Mouse (Mus musculus): ENCODE measurements around the gene Psmc3ip.
A peak's percentile ranks its signal among the peaks of the same experiment; 100 is the strongest.

Psmc3ip gene

DNA sequence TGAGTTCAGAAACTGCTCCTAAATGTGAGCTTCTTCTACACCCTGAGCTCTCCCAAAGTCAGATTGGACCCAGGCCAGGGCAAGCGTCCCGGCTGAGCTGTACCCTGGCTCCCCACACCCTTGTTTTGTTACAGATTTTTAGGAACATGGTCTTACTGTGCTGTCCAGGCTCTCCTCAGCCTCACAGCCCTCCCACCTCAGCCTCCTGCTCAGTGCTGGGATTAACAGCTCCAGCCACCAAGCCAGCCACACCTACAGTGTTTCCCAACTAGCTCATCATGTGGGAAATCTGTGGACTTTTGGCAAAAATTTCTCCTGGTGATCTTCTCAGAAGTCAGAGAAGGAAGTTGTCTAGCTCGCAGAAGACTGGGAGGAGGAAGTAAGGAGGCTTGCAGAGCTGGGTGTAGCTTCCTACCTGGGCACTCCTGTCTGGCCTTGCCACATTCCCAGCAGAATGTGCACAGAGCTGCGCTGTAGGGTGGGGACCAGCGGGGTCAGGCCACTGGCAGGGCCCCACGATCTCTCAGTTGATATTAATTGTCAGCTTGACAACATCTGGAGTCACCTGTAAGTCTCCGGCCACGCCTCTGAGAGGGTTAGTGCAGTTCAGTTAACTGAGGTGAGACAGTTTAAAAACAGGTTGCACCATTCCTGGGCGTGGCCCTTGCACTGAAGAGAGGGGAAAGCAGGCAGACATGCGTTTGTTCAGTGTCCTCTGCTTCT, 42.3 kb downstream of the Psmc3ip start:
- DNase-seq (ENCODE audit: low spot score in 2 of 2) = peak in 1 of 2 experiments; percentile 83

DNA sequence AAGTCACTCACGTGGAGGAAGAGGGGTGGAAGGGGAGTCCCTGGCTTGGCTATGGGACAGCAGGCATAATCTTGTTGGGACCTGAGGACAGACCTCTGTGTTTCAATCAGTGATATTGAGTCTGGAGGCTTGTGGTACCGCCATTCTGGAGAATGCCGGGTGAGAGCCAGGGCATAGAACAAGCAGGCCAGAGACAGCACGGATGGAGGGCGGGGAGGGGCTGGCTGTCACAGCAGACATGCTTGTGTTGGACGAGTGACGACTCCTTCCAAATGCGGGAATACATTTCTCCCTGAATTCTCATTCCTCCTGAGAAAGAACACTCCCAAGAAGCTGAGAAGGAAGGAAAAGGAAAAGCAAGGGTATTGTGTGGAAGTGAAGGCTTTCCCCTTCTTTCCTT, 43.6 kb downstream of the Psmc3ip start:
- no peak for DNase-seq (ENCODE audit: low spot score in 2 of 2)

GRCm38 (mm10) chr11:101051051-101051493, 44.2 kb downstream of the Psmc3ip start:
- DNase-seq (ENCODE audit: low spot score in 2 of 2) = no peak

DNA sequence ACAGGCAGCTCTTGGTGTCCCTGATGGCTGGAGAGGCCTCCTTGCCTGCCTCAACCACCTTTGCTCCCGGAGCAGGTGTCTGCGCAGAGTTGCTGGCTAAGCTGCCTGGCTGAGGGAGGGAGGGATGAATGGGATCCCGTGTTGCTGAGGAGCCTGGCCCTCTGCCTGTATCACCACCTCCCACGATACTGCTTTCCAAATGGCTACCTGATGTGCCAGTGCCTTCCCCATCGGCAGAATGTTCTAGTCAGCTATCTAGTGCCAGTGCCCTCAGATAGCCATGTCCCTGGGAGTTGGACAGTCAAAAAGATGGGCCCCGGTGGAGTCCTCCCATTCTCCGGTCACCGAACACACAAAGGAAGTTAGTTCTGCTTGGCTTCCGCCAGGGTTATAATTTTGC, 44.9 kb downstream of the Psmc3ip start:
- DNase-seq (ENCODE audit: low spot score in 2 of 2) = no peak

DNA sequence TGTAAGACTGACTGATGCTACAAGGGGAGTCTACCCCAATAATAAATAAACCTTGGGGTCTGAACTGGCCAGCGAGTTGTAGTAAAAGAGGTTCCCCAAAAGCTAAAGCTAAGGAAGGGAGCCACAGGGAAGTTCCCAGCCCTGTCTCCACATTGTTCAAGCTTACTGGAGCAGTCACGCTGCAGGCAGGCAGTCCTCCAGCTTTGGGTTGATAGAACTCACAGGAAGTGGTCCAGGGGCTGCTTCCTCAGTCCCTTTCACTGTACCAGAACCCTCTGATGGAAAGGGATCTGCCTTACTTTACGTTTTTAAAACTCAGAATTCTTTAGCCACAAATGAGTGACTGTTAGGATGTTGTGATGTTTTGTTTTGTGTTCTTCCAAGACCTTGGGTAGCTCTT, 47.7 kb downstream of the Psmc3ip start:
- no peak for DNase-seq (ENCODE audit: low spot score in 2 of 2)

DNA sequence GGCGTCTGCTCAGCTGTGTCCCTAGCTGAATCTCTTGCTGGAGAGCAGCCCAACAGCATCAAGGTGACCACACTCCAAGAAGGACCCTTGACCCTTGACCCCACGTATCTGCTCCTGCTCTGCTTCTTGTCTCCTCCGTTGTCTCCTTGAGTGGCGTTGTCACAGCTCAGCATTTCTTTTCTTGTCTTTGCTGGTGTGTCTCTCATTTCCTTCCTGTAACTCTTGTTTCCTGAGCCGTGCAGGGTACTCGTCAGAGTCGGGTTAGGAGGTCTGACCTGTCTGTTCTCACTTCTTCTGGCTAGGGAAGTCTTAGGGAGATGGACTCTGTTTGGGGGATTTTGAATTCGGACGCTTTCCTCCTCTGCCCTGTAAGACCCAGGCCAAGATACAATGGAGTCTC, 48.8 kb downstream of the Psmc3ip start:
- DNase-seq (ENCODE audit: low spot score in 2 of 2) = no peak

DNA sequence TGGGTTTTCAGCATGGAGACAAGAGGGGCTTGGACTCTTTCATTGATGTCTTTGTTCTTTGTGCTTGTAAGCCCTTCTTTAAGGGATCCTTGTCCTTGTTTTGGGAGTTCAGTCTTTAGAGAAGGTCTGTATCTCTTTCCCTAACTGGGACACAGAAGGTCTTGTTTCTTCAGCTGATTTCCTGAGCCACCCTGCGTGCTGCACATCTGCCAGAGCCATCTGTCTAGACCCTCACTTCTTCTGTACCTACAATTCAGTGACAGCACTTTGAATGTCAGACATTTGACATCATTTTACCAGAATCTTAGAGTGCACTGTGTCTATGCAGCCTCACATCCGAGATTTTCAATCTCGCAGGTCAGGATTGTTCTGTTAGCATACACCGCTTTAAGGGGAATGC, 49.4 kb downstream of the Psmc3ip start:
- no peak for DNase-seq (ENCODE audit: low spot score in 2 of 2)
